Mouse (Mus musculus) embryonic facial prominence, embryonic 12.5 days (tissue): Measurements from ENCODE around the gene Crygn. TPM values are rescaled to one million over a fixed set of nuclear protein-coding genes. Genes with fewer than 3 reads are reported as not detected.

Source experiments
- ATAC-seq: fragments of 200-750 bp; cut with Nextera tagmentation; 2 replicates; pipeline ENCODE4 v1.8.0; 2017; ENCODE audit not compliant: insufficient number of reproducible peaks, insufficient read depth, low FRiP score, low TSS enrichment
- H3K27ac ChIP-seq: fragments of 300-500 bp; sonication (generic); 2 replicates; pipeline ENCODE4 v1.5.1; 2016; ENCODE audit warnings: mild to moderate bottlenecking
- H3K27me3 ChIP-seq: fragments of 300-500 bp; sonication (generic); 2 replicates; pipeline ENCODE4 v1.6.1; 2016; ENCODE audit warnings: mild to moderate bottlenecking, moderate library complexity
- H3K36me3 ChIP-seq: fragments of 300-500 bp; sonication (generic); 2 replicates; pipeline ENCODE4 v1.6.1; 2016; ENCODE audit warnings: mild to moderate bottlenecking
- H3K4me1 ChIP-seq: fragments of 300-500 bp; sonication (generic); 2 replicates; pipeline ENCODE4 v1.6.1; 2016
- H3K4me2 ChIP-seq: fragments of 300-500 bp; sonication (generic); replicated peaks from 2 replicates; pipeline ENCODE4 v1.6.1; 2016; ENCODE audit warnings: mild to moderate bottlenecking, moderate library complexity
- H3K4me3 ChIP-seq: fragments of 300-500 bp; sonication (generic); 2 replicates; pipeline ENCODE4 v1.5.1; 2016; ENCODE audit warnings: mild to moderate bottlenecking
- H3K9ac ChIP-seq: fragments of 300-500 bp; sonication (generic); 2 replicates; pipeline ENCODE4 v1.6.1; 2016; ENCODE audit warnings: mild to moderate bottlenecking, moderate library complexity
- H3K9me3 ChIP-seq: fragments of 300-500 bp; sonication (generic); 2 replicates; pipeline ENCODE4 v1.6.1; 2016; ENCODE audit warnings: mild to moderate bottlenecking, moderate library complexity
- WGBS: fragments of 180-500 bp; shearing (Covaris S2); methylation state at CpG from one replicate; pipeline ENCODE4 v1.1.7; 2016; 5-methylcytosine and 5-hydroxymethylcytosine counted together
- polyA plus RNA-seq: library from polyadenylated mRNA; unstranded; fragments of >200 nt; fragmentation: Nextera tagmentation; extraction: Ambion mirVana; gene quantifications from 2 replicates; pipeline ENCODE4 v1.2.1, GENCODE M21; 2016

Crygn gene
- polyA plus RNA-seq, 1 experiment from 2014 or later = 18.4 TPM

DNA sequence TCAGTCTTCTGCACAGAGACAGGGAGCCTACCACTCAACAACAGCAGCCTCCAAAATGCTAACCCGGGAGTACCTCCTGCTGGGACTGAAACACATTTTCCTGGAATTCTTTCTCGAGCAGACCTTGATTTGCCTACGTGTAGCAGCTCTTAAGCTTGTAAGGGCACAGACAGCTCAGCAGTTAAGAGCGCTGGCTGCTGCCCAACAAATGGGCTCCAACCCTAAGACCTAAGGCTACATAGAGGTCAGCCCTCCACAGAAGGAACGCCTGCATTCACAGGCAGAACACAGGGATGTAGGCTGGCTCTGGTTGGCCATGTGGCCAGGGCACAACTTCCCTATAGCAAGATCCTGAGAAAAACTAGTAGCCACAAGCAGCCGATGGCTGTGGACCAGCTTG, 31.9 kb downstream of the Crygn start:
- peak overlapping the region; percentile 73; the same call in 1 of the 2 replicates for H3K27ac ChIP-seq
- no peak overlapping the region for H3K4me3 ChIP-seq
- WGBS = 66% methylated on average over 6 of the region's 6 CpGs
- H3K4me1 ChIP-seq = peaks cover 38% of the 10 kb centered on the region
- H3K9ac ChIP-seq = no peak overlapping the region
- H3K36me3 ChIP-seq = peaks cover 28% of the 10 kb centered on the region
- H3K27me3 ChIP-seq = no peaks in the 10 kb centered on the region
- no peak for ATAC-seq
- no peaks in the 10 kb centered on the region for H3K9me3 ChIP-seq
- no peak overlapping the region for H3K4me2 ChIP-seq

- 0 out of 2 replicates have a peak, but pooled peaks have one; percentile 28 for ATAC-seq
- Histone ChIP-seq H3K9ac (no peak overlapping the region), H3K4me2 (peak overlapping the region; percentile 10; the same call in 1 of the 2 replicates)
Measured at GRCm38 (mm10) chr5:24724805-24725204, 33.0 kb downstream of the Crygn start.

GRCm38 (mm10) chr5:24724270-24724634, 33.6 kb downstream of the Crygn start:
- Histone ChIP-seq H3K9ac (no peak overlapping the region), H3K4me1 (peaks cover 36% of the 10 kb centered on the region)

More at GRCm38 (mm10) chr5:24724805-24725204, 33.0 kb downstream of the Crygn start:
- H3K27ac ChIP-seq = peak overlapping the region; percentile 73; the same call in 1 of the 2 replicates
- peaks cover 38% of the 10 kb centered on the region for H3K4me1 ChIP-seq
- H3K36me3 ChIP-seq = peaks cover 34% of the 10 kb centered on the region
- H3K4me3 ChIP-seq = no peak overlapping the region
- no peaks in the 10 kb centered on the region for H3K27me3 ChIP-seq
- no peaks in the 10 kb centered on the region for H3K9me3 ChIP-seq
- 42% methylated on average over 5 of the region's 5 CpGs for WGBS

GRCm38 (mm10) chr5:24723527-24724269, 34.1 kb downstream of the Crygn start:
- H3K27me3 ChIP-seq = no peaks in the 10 kb centered on the region
- ATAC-seq = no peak

More at GRCm38 (mm10) chr5:24724270-24724634, 33.6 kb downstream of the Crygn start:
- Histone ChIP-seq H3K27me3 (no peaks in the 10 kb centered on the region), H3K9me3 (no peaks in the 10 kb centered on the region), H3K27ac (peak overlapping the region; percentile 73; the same call in 1 of the 2 replicates), H3K4me2 (no peak overlapping the region), H3K36me3 (peaks cover 39% of the 10 kb centered on the region), H3K4me3 (no peak overlapping the region)
- no peak for ATAC-seq
- 81% methylated on average over 5 of the region's 5 CpGs for WGBS

GRCm38 (mm10) chr5:24719852-24720251, 38.0 kb downstream of the Crygn start:
- Histone ChIP-seq H3K36me3 (peaks cover 66% of the 10 kb centered on the region), H3K4me3 (no peak overlapping the region), H3K4me2 (no peak overlapping the region)

More at GRCm38 (mm10) chr5:24723527-24724269, 34.1 kb downstream of the Crygn start:
- 72% methylated on average over 11 of the region's 11 CpGs for WGBS
- H3K9ac ChIP-seq = no peak overlapping the region
- peaks cover 33% of the 10 kb centered on the region for H3K4me1 ChIP-seq
- H3K27ac ChIP-seq = no peak overlapping the region
- H3K4me2 ChIP-seq = no peak overlapping the region
- H3K9me3 ChIP-seq = no peaks in the 10 kb centered on the region
- no peak overlapping the region for H3K4me3 ChIP-seq
- peaks cover 45% of the 10 kb centered on the region for H3K36me3 ChIP-seq

GRCm38 (mm10) chr5:24718076-24718475, 39.7 kb downstream of the Crygn start:
- WGBS = 93% methylated on average over 6 of the region's 6 CpGs
- H3K4me3 ChIP-seq = no peak overlapping the region
- ATAC-seq = no peak
- H3K9me3 ChIP-seq = no peaks in the 10 kb centered on the region
- H3K4me1 ChIP-seq = no peaks in the 10 kb centered on the region
- H3K9ac ChIP-seq = no peak overlapping the region
- H3K36me3 ChIP-seq = peaks cover 84% of the 10 kb centered on the region
- no peak overlapping the region for H3K4me2 ChIP-seq
- H3K27me3 ChIP-seq = no peaks in the 10 kb centered on the region
- H3K27ac ChIP-seq = no peak overlapping the region

More at GRCm38 (mm10) chr5:24719852-24720251, 38.0 kb downstream of the Crygn start:
- H3K27me3 ChIP-seq = no peaks in the 10 kb centered on the region
- peaks cover 8% of the 10 kb centered on the region for H3K4me1 ChIP-seq
- no peak for ATAC-seq
- no peaks in the 10 kb centered on the region for H3K9me3 ChIP-seq
- no peak overlapping the region for H3K27ac ChIP-seq
- 81% methylated on average over 3 of the region's 3 CpGs for WGBS
- H3K9ac ChIP-seq = no peak overlapping the region

DNA sequence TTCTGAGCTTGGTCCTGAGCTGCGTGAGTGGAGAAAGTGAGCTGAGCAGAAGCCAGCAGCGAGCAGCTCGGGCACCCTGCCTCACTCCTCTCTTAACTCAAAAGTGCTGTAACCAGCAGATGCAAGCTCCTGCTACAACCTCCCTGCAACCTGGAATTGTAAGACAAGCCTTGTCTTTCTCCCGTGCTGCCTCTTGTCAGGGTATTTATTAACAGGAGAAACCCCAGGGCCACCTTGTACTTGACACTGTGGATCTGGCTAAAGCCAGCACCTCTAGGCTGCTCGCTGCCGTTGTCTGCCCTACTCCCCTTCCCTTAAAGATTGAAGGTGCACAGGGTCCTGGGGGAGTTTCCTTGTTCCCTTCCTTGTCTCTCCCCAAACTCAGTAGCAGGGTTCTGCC, 43.8 kb downstream of the Crygn start:
- H3K27ac ChIP-seq = no peak overlapping the region
- 82% methylated on average over 6 of the region's 6 CpGs for WGBS
- H3K4me3 ChIP-seq = no peak overlapping the region
- peaks cover 92% of the 10 kb centered on the region for H3K36me3 ChIP-seq
- H3K9ac ChIP-seq = no peak overlapping the region
- ATAC-seq = no peak
- peaks cover 10% of the 10 kb centered on the region; the same call in 1 of the 2 replicates for H3K9me3 ChIP-seq
- H3K4me2 ChIP-seq = no peak overlapping the region
- no peaks in the 10 kb centered on the region for H3K4me1 ChIP-seq
- no peaks in the 10 kb centered on the region for H3K27me3 ChIP-seq

GRCm38 (mm10) chr5:24713199-24713598, 44.6 kb downstream of the Crygn start:
- Histone ChIP-seq H3K27me3 (no peaks in the 10 kb centered on the region), H3K9me3 (peaks cover 10% of the 10 kb centered on the region; the same call in 1 of the 2 replicates), H3K4me2 (no peak overlapping the region), H3K4me1 (no peaks in the 10 kb centered on the region), H3K9ac (no peak overlapping the region), H3K36me3 (peaks cover 96% of the 10 kb centered on the region), H3K27ac (no peak overlapping the region), H3K4me3 (no peak overlapping the region)
- WGBS = 82% methylated on average over 2 of the region's 2 CpGs
- no peak for ATAC-seq

- Histone ChIP-seq H3K4me1 (no peaks in the 10 kb centered on the region), H3K9ac (no peak overlapping the region), H3K27ac (no peak overlapping the region), H3K9me3 (peaks cover 12% of the 10 kb centered on the region; the same call in 1 of the 2 replicates), H3K27me3 (no peaks in the 10 kb centered on the region), H3K4me3 (no peak overlapping the region), H3K36me3 (peaks cover 96% of the 10 kb centered on the region), H3K4me2 (no peak overlapping the region)
- WGBS = 94% methylated on average over 6 of the region's 6 CpGs
- ATAC-seq = no peak
Measured at GRCm38 (mm10) chr5:24711615-24712014, 46.2 kb downstream of the Crygn start.

DNA sequence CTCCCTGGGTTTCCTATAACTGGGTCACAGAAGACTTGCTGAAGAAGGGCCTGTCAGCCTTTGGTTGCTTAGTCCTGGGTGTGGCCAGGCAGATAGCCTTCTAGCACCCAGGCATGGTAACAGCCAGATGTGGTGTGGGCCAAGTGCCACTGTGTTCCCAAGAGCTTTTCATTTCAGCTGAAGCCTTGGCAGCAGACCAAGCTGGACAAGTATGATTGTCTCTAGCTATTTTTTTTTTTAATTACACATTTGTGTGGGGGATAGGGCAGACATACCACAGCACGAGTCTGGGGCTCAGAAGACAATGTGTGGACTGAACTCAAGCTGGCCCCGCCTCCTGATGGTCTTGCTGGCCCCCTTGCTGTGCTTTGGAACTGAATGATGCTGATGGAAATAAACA, 47.8 kb downstream of the Crygn start:
- ATAC-seq = no peak
- Histone ChIP-seq H3K4me1 (no peaks in the 10 kb centered on the region), H3K9ac (no peak overlapping the region), H3K27me3 (no peaks in the 10 kb centered on the region), H3K4me2 (no peak overlapping the region), H3K36me3 (peaks cover 96% of the 10 kb centered on the region), H3K27ac (no peak overlapping the region), H3K9me3 (peaks cover 12% of the 10 kb centered on the region; the same call in 1 of the 2 replicates), H3K4me3 (no peak overlapping the region)
- 73% methylated on average over 2 of the region's 2 CpGs for WGBS

- Histone ChIP-seq H3K4me3 (no peak overlapping the region), H3K9me3 (0 out of 2 replicates have a peak, but pooled peaks cover 2% of the 10 kb centered on the region), H3K36me3 (peaks cover 89% of the 10 kb centered on the region), H3K4me1 (no peaks in the 10 kb centered on the region), H3K27ac (no peak overlapping the region), H3K4me2 (no peak overlapping the region), H3K9ac (no peak overlapping the region), H3K27me3 (no peaks in the 10 kb centered on the region)
- 97% methylated on average over 8 of the region's 8 CpGs for WGBS
- ATAC-seq = no peak
Measured at GRCm38 (mm10) chr5:24704615-24705014, 53.2 kb downstream of the Crygn start.

- H3K36me3 ChIP-seq = peaks cover 89% of the 10 kb centered on the region
Measured at GRCm38 (mm10) chr5:24701271-24701670, 56.5 kb downstream of the Crygn start.

More at GRCm38 (mm10) chr5:24701271-24701670, 56.5 kb downstream of the Crygn start:
- H3K9me3 ChIP-seq = no peaks in the 10 kb centered on the region
- 87% methylated on average over 3 of the region's 3 CpGs for WGBS
- H3K4me2 ChIP-seq = no peak overlapping the region
- H3K27ac ChIP-seq = no peak overlapping the region; the same call in 1 of the 2 replicates
- H3K9ac ChIP-seq = no peak overlapping the region
- no peak for ATAC-seq
- no peaks in the 10 kb centered on the region for H3K4me1 ChIP-seq
- no peak overlapping the region for H3K4me3 ChIP-seq
- H3K27me3 ChIP-seq = no peaks in the 10 kb centered on the region
